In genomic region chr6:120531020-120531965, GRCm38 (mm10) we compare ENCODE assay signal across 8 mouse cellular contexts. TPM values are rescaled to one million over a fixed set of nuclear protein-coding genes. Genes with fewer than 3 reads are reported as not detected.
DNase-seq lines count a peak whose midpoint lies in the region; ATAC-seq and TF ChIP-seq lines count a peak whose summit lies in the region.

Gene Hdhd5, minus strand, starts transcription at chr6:120531319.

- peak; percentile 100 for ATAC-seq in forebrain, embryonic 16.5 days
- ATAC-seq in lung, embryonic 14.5 days (ENCODE audit: insufficient read depth), result peak; percentile 99

- in situ Hi-C loops in ES-E14 (cut with MboI; ENCODE audit: low sequenced_read_pairs in 2 of 2, unreplicated experiment in 2 of 2), result loop anchor here in 1 of 2 experiments (10.0 kb wide), 1 partner anchor 254 kb away; no protein-coding TSS in a partner anchor

- intact Hi-C loops in heart, postnatal 36 days (cut with DNase I), result loop anchor here (5.0 kb wide), 1 partner anchor 296 kb away; no protein-coding TSS in a partner anchor

- no peaks in the 10 kb centered on the region for H3K9me3 ChIP-seq in ES-E14 (ENCODE audit: control insufficient read depth, insufficient read depth, low read depth, low read length)
- no peaks in the 10 kb centered on the region for H3K9me3 ChIP-seq in forebrain, embryonic 16.5 days (ENCODE audit: control insufficient read depth, low read length)
- no peaks in the 10 kb centered on the region for H3K9me3 ChIP-seq in lung, embryonic 14.5 days (ENCODE audit: low read depth, low read length)

- no peak for TF ChIP-seq CTCF in layer of hippocampus, adult 2 months (conservative IDR thresholded peaks at IDR 0.05)
- TF ChIP-seq CTCF in lung, embryonic 14.5 days (IDR thresholded peaks at IDR 0.05; ENCODE audit: low read depth), result no peak
- TF ChIP-seq CTCF in olfactory bulb, adult 2 months (IDR thresholded peaks at IDR 0.05; ENCODE audit: insufficient read depth, low read depth, low read length), result 0 out of 2 replicates have a peak, but pooled peaks have one; percentile 24
- peak; percentile 22; the same call in 1 of the 2 replicates for TF ChIP-seq CTCF in thymus, adult 2 months (IDR thresholded peaks at IDR 0.05; ENCODE audit: borderline replicate concordance, control insufficient read depth, extremely low read depth, insufficient read depth, low read length, poor library complexity)

- no peaks in the 10 kb centered on the region for H3K36me3 ChIP-seq in ES-E14 (ENCODE audit: control insufficient read depth, insufficient read depth, low read length, poor library complexity, severe bottlenecking)
- H3K36me3 ChIP-seq in forebrain, embryonic 16.5 days (ENCODE audit: control insufficient read depth, insufficient read depth), result no peaks in the 10 kb centered on the region
- no peaks in the 10 kb centered on the region for H3K36me3 ChIP-seq in lung, embryonic 14.5 days (ENCODE audit: insufficient read depth)
- no peaks in the 10 kb centered on the region for H3K36me3 ChIP-seq in thymus, adult 2 months (ENCODE audit: control insufficient read depth, insufficient read depth, low read length)

- peaks cover 3 to 4% of the 10 kb centered on the region in 2 experiments; a peak in 1 of 4 replicates for H3K4me1 ChIP-seq in ES-E14 (ENCODE audit: control insufficient read depth in 2 of 2, insufficient read depth in 2 of 2, low read length in 2 of 2, poor library complexity in 1 of 2)
- H3K4me1 ChIP-seq in forebrain, embryonic 16.5 days (replicated peaks; ENCODE audit: control insufficient read depth, insufficient read depth, low read length), result peaks cover 22% of the 10 kb centered on the region
- peaks cover 4% of the 10 kb centered on the region; the same call in 1 of the 2 replicates for H3K4me1 ChIP-seq in lung, embryonic 14.5 days (ENCODE audit: insufficient read depth)
- peaks cover 11% of the 10 kb centered on the region for H3K4me1 ChIP-seq in olfactory bulb, adult 2 months (ENCODE audit: control insufficient read depth, insufficient read depth, low read length)
- H3K4me1 ChIP-seq in thymus, adult 2 months (replicated peaks; ENCODE audit: control insufficient read depth, insufficient read depth, low read length), result peaks cover 16% of the 10 kb centered on the region

- WGBS in forebrain, embryonic 16.5 days, result under 1% methylated on average over 75 of the region's 75 CpGs
- WGBS in lung, embryonic 14.5 days, result under 1% methylated on average over 75 of the region's 75 CpGs
- WGBS in olfactory bulb, adult 2 months, result under 1% methylated on average over 75 of the region's 75 CpGs
- under 1% methylated on average over 75 of the region's 75 CpGs for WGBS in thymus, adult 2 months

- peak; percentile 98 for TF ChIP-seq POLR2A in olfactory bulb, adult 2 months (IDR thresholded peaks at IDR 0.05; ENCODE audit: insufficient read depth, low read depth, low read length)
- peak; percentile 98 for TF ChIP-seq POLR2A in thymus, adult 2 months (IDR thresholded peaks at IDR 0.05; ENCODE audit: control insufficient read depth, extremely low read depth, insufficient read depth, low read length, poor library complexity)

- peak; percentile 78 for DNase-seq in ES-E14 (ENCODE audit: low read depth, low spot score)
- peak; percentile 93 for DNase-seq in cerebellum, adult 11-12 months
- peak; percentile 90 to 91 for DNase-seq in heart, postnatal 36 days
- peak; percentile 94 to 96 for DNase-seq in layer of hippocampus, adult 2 months (ENCODE audit: low spot score in 2 of 2)
- DNase-seq in lung, embryonic 14.5 days, result peak; percentile 97
- peak; percentile 95 for DNase-seq in thymus, adult 2 months

- H3K4me3 ChIP-seq in ES-E14 (ENCODE audit: insufficient read depth in 1 of 2, low read depth in 1 of 2, low read length in 2 of 2, poor library complexity in 1 of 2, severe bottlenecking in 1 of 2), result peak within 1 kb of the TSS; percentile 88 to 90
- H3K4me3 ChIP-seq in forebrain, embryonic 16.5 days (replicated peaks; ENCODE audit: low read length), result peak within 1 kb of the TSS; percentile 85
- peak within 1 kb of the TSS; percentile 98 for H3K4me3 ChIP-seq in layer of hippocampus, adult 2 months
- peak within 1 kb of the TSS; percentile 87 for H3K4me3 ChIP-seq in lung, embryonic 14.5 days (ENCODE audit: low read depth, low read length)
- H3K4me3 ChIP-seq in olfactory bulb, adult 2 months (ENCODE audit: insufficient read depth, low read depth, low read length), result peak within 1 kb of the TSS; percentile 92
- peak within 1 kb of the TSS; percentile 59 for H3K4me3 ChIP-seq in thymus, adult 2 months (ENCODE audit: control insufficient read depth, insufficient read depth, low read length)

- peak within 1 kb of the TSS; percentile 90 for H3K9ac ChIP-seq in ES-E14 (ENCODE audit: insufficient read depth, low read depth, low read length, poor library complexity, severe bottlenecking)
- peak within 1 kb of the TSS; percentile 90 for H3K9ac ChIP-seq in forebrain, embryonic 16.5 days (replicated peaks; ENCODE audit: low read depth, low read length)
- peak within 1 kb of the TSS; percentile 84 for H3K9ac ChIP-seq in lung, embryonic 14.5 days

- no peaks in the 10 kb centered on the region for H3K27me3 ChIP-seq in forebrain, embryonic 16.5 days (replicated peaks; ENCODE audit: control insufficient read depth, insufficient read depth, low read length)
- no peaks in the 10 kb centered on the region for H3K27me3 ChIP-seq in lung, embryonic 14.5 days (ENCODE audit: insufficient read depth, low read length)
- H3K27me3 ChIP-seq in thymus, adult 2 months (ENCODE audit: control insufficient read depth, insufficient read depth, low read length), result no peaks in the 10 kb centered on the region

- H3K4me2 ChIP-seq in forebrain, embryonic 16.5 days (ENCODE audit: low read length), result peak within 1 kb of the TSS; percentile 62
- peak within 1 kb of the TSS; percentile 82 for H3K4me2 ChIP-seq in lung, embryonic 14.5 days

- H3K27ac ChIP-seq in ES-E14 (ENCODE audit: insufficient read depth, low read depth, low read length, poor library complexity, severe bottlenecking), result no peak within 1 kb of the TSS
- peak within 1 kb of the TSS; percentile 54; the same call in 1 of the 2 replicates for H3K27ac ChIP-seq in forebrain, embryonic 16.5 days (ENCODE audit: low read length)
- H3K27ac ChIP-seq in layer of hippocampus, adult 2 months, result peak within 1 kb of the TSS; percentile 95
- H3K27ac ChIP-seq in lung, embryonic 14.5 days (ENCODE audit: low read depth), result no peak within 1 kb of the TSS
- H3K27ac ChIP-seq in olfactory bulb, adult 2 months (ENCODE audit: insufficient read depth, low read depth, low read length), result peak within 1 kb of the TSS; percentile 70
- H3K27ac ChIP-seq in thymus, adult 2 months (ENCODE audit: control insufficient read depth, insufficient read depth, low read length), result no peak within 1 kb of the TSS

TF ChIP-seq in ES-E14, 5 proteins besides CTCF, POLR2A, EP300 and RAD21:
- TF ChIP-seq ZNF384 (IDR thresholded peaks at IDR 0.05; ENCODE audit: low read depth, low read length) (no peak), HCFC1 (IDR thresholded peaks at IDR 0.05; ENCODE audit: borderline replicate concordance, insufficient read depth, low read length) (peak; percentile 89)
TF ChIP-seq in ES-E14: peak in this region for 1.

RNA-seq across cellular contexts. Expression of gene Hdhd5, which starts in this region (rescaled TPM):
- total RNA-seq in ES-E14 (2012; rRNA removed), result 27.4 and 36.5 TPM in 2 replicates
- 15.3 and 16.4 TPM in 2 replicates for polyA plus RNA-seq in forebrain, embryonic 16.5 days (2015; fragmentation: Nextera tagmentation; extraction: Ambion mirVana)
- 10 to 100 TPM; 17.7 to 22.2 TPM for total RNA-seq in heart, postnatal 36 days (2021)
- total RNA-seq in layer of hippocampus, adult 2 months (2021), result 10 to 100 TPM; 32.3 to 40.2 TPM
- 13.9 and 15.6 TPM in 2 replicates for polyA plus RNA-seq in lung, embryonic 14.5 days (2014; fragmentation: Nextera tagmentation; extraction: Ambion mirVana)
- polyA plus RNA-seq in olfactory bulb, adult 2 months (2012; ENCODE audit: insufficient read depth, insufficient read length, low replicate concordance, missing spikeins), result not detected in 2 replicates
- polyA plus RNA-seq in thymus, adult 2 months (2012; rRNA removed), result 62.4 and 74.5 TPM in 2 replicates

Comparison
In these comparisons a context has a peak if more than half of its experiments do, and no peak if none do; other contexts are left out.
1. RNA of gene Hdhd5 (polyA plus RNA-seq): 62.4 to 74.5 TPM in thymus, adult 2 months, 13.9 to 15.6 TPM in lung, embryonic 14.5 days and 15.3 to 16.4 TPM in forebrain, embryonic 16.5 days; not detected in olfactory bulb, adult 2 months; every median in the first group is over 10 times any median in the second.
2. H3K27ac ChIP-seq: peak in forebrain, embryonic 16.5 days (single experiment), layer of hippocampus, adult 2 months (single experiment) and olfactory bulb, adult 2 months (single experiment); none in ES-E14 (single experiment), lung, embryonic 14.5 days (single experiment) and thymus, adult 2 months (single experiment).
3. CTCF ChIP-seq: peak in olfactory bulb, adult 2 months (single experiment) and thymus, adult 2 months (single experiment); none in layer of hippocampus, adult 2 months (single experiment) and lung, embryonic 14.5 days (single experiment).
4. Peak in every context shown above with its lines, with median percentiles within 50 percentile points of each other: DNase-seq, H3K4me3 ChIP-seq and H3K9ac ChIP-seq.